Mouse (Mus musculus): ENCODE data around the gene Mug1.
"Not testable (repeated sequence)": the region's sequence is repeated elsewhere in the genome, so short reads cannot be mapped to it uniquely, and the experiment has no call there.

The Mug1 gene

DNA sequence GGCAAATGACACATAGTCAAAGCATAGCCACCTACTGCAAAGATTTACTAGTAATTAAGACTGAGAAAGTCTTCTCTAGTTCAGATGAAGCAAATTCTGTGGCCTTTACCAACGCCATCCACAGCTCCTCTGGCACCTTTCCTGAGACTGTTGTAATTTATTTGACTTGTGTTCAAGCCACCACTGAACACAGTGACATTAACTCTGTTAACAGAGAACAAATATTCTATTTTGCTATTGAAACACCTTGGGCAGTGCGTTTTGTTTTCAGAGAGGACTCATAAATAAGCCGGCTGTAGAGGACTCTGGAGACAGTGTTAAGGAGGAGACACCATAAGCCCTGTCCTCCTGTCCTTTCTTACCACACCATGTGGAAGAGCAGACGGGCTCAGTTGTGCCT is at the start of gene Mug1:
Mug1 (plus strand) TSS at position 271 of the 400 bp plus-strand sequence.
- in situ Hi-C loops (cut with MboI), result not testable (repeated sequence)

DNA sequence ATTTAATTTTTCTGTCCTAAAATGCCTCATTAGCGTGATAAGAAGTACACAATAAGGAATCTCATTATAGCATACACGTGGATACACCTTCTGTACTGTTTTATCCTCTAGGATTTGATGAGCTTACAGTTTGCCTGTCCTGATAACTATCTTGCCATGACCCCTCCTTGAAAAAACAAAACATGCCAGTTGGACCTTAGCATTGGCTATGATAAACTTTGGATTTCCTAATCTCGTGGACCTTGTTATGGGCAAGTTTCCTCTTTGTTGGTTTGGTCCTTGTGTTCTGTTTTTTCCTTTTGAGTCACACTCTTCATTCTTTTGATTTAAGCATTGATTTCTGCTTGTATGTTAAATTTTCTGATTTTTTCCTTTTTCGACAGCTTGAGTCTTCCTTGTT is 10.3 kb upstream of the Mug1 start:
- in situ Hi-C loops (cut with MboI), result no loop called here

DNA sequence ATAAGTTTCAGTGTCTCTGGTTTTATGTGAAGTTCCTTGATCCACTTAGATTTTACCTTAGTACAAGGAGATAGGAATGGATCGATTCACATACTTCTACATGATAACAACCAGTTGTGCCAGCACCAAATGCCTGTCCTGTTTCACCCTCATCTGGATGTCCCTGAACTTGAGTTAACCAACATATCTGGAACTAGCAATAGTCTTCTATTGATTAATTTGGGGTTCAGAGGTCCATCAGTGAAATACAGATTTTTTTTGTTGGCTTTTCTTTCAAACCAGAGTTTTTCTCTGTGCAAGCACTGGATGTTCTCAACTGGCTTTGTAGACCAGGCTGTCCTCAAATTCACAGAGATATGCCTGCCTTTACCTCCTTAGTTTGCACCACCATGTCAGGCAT is 2.0 kb upstream of the Mug1 start:
- in situ Hi-C loops (cut with MboI), result no loop called here

DNA sequence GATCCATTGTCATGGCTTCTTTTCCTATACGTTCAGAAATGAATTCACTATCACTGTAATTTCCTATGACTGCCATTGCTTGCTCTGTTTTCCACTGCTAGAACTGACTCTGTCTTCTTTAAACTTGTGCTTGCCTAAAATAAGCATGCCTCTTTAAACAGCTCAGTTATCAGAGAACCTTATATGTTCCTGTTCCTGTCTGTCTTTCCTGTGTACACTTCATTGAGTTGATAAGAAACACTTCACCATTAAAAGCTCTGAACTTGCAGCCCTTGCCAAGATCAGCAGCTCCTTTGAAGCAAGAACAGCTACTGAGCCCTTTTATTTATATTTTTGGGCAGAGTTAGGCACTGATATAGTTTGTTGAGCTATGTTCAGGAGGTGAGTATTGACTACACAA is 10.0 kb downstream of the Mug1 start:
- in situ Hi-C loops (cut with MboI), result no loop called here
